Mouse (Mus musculus): ENCODE measurements around the gene Hyou1.
"Not testable (repeated sequence)": the region's sequence is repeated elsewhere in the genome, so short reads cannot be mapped to it uniquely, and the experiment has no call there.

Hyou1 gene

DNA sequence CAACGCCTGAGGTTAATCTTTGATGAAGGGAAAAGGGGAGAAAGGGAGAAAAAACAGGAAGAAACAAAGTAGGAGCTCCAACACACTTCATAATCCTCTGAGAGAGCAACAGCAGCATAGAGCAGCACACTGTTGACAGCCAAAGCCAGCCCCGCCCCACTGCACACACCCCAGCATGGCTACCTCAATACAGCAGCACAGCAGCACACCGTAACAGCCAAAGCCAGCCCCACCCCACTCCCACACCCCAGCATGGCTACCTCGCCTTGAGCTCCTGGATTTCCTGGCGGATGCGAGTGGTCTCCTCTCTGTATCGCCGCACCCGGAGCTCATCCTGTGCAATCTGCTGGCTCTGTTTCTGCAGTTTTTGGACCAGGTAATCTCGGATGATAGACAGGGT, 27.0 kb upstream of the Hyou1 start:
- no peak for DNase-seq

- DNase-seq: no peak
Observed at GRCm38 (mm10) chr9:44353142-44353541, 26.1 kb upstream of the Hyou1 start.

DNA sequence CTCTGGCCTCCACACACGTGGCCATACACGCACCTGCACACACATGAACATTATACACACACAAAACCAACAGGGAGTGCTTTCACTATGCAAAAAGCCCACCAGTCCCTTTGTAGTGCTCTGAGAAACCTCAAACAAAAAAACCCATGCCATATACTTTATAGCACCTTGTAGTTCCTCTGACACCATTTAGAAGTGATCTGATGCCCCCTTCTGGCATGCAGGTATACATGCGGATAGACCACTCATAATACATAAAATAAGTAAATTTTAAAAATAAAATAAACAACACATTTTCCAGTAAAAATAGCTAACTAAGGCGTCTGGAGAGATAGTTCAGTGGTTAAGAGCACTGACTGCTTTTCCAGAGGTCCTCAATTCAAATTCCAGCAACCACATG, 22.1 kb upstream of the Hyou1 start:
- DNase-seq: no peak

DNA sequence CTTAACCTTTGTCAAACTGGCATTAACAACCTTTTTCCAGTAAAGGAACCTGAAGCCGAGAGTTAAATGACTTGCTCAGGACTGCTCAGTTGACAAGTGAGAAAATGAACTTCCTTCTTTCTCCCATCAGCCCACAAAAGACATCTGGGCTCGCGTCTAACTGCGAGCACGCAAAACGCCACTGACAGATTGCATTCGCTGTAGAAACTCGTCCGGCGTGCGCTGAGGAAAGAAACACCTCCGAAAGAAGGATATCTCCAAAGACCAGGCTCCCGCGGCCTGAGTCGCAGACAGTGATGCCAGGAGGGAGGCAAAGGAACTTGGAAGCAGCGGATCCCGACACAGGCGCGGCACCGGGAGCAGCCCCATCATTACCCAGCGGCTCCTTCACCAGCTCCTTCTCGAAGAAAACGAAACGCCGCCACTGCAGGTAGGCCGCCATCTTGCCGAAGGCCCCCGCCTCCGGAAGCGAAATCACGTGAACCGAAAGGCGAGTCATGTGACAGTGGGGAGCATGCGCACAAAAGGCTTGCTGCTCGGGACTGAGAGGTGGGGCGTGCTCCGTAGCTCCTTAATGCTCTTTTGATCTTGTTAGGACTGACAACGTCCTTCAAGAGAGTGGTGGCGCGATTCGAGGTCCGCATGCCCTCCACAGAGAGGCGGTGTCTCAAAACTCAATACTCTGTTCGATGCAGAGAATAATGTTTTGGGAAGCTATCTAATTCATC, 17.9 kb upstream of the Hyou1 start, which contains the start of gene Vps11:
Gene Vps11, minus strand, starts transcription at position 481 of the 728 bp plus-strand sequence.
- peak; percentile 91 for DNase-seq

DNA sequence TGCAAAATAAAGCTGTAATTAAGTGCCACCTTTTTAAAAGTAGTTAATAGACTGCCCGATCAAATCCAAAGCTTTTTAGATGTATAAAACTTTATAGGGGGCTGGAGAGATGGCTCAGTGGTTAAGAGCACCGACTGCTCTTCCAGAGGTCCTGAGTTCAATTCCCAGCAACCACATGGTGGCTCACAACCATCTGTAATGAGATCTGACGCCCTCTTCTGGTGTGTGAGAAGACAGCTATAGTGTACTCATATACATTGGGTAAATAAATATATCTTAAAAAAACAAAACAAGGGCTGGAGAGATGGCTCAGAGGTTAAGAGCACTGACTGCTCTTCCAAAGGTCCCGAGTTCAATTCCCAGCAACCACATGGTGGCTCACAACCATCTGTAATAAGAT, 17.4 kb upstream of the Hyou1 start:
- DNase-seq: not testable (repeated sequence)

DNA sequence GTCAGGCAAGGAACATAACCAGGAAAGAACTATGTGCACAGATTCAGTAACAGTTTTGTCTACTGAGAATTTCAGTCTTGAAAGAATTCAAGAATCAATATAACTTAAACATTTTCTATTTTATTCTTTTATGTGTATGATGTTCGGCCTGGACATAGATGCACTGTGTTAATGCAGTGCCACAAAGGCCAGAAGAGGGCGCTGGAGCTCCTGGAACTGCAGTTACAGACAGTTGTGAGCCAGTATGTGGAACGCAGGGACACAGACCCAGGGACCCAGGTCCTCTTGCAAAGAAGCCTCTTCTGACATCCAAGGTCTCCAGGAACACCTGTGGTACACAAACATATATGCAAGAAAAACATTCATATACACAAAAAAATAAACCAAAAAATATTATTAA, 14.8 kb upstream of the Hyou1 start:
- DNase-seq: no peak

DNA sequence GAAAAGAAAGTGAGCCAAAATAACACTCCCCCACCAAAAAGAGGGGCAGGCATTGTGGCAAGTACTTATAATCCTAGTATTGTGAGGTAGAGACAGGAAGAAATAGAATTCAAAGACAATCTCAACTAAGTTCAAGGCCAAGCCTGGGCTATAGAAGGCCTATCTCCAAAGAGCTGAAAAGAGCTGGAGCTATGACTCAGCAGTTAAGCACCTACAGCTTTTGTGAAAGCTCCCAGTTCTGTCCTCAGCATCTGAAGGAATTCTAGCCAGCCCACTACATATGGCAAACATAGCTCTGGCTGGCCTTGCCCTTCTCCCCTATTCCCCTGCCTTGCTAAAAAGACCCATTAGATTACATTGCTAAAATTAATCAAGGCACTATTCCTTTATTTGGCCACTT, 5.9 kb upstream of the Hyou1 start:
- DNase-seq: no peak

- no peak for DNase-seq
Observed at GRCm38 (mm10) chr9:44376141-44376540, 3.1 kb upstream of the Hyou1 start.

DNA sequence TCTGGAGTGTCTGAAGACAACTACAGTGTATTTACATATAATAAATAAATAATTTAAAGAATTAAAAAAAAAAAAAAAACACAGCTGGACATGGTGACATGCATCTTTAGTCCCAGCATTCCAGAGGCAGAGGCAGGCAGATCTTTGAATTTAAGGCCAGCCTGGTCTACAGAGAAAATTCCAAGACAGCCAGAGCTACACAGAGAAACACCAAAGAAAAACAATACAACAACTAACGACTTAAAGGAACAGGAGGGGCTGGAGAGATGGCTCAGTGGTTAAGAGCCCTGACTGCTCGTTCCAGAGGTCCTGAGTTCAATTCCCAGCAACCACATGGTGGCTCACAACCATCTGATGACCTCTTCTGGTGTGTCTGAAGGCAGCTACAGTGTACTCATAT, 2.0 kb upstream of the Hyou1 start:
- DNase-seq: not testable (repeated sequence)

DNA sequence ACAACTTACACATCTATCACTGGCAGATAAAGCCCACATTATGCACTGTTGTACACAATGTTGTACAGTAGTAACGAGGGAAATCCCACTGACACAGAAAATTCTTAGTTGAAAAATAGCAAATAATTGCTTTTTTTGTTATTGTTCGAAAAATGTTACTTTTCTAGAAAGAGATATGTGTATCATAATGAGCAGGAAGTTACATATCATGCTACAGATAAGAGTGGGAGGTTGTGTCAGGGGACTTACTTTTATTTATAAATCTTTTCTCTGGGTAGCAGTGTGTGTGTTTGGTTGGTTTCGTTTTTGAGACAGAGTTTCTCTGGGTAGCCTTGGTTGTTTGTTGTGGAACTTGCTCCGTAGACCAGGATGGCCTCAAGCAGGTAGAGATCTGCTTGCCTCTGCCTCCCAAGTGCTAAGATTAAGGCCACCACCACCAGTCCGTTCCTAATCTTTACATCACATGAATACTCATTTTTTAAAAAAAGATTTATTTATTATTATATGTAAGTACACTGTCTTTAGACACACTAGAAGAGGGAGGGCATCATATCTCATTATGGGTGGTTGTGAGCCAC, 1.0 kb upstream of the Hyou1 start:
- no peak for DNase-seq

DNA sequence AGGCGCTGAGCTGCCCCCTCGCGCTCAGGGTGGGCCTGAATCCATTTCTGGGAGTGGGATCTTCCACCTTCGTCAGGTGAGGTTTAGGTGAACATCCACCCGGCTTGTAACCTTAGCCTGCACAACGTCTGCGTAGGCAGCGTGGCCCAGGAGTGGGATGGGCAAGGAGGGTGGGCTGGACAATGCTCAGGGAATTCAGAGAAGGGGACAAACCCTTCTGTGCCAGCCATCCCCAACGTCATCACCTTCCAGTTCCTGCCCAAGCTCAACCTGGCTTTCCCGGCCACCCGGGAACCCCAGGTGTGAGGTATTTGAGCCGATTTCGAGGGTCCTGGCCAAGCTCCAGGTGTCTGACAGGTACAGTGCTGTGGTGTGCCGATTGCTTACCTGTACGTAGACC, 572 bp downstream of the Hyou1 start:
- no peak for DNase-seq

- no peak for DNase-seq
Observed at GRCm38 (mm10) chr9:44384596-44384995, 5.3 kb downstream of the Hyou1 start.

GRCm38 (mm10) chr9:44387221-44387620, 7.9 kb downstream of the Hyou1 start:
- no peak for DNase-seq

GRCm38 (mm10) chr9:44389273-44389672, 10.0 kb downstream of the Hyou1 start:
- no peak for DNase-seq

- DNase-seq: peak; percentile 33
Observed at GRCm38 (mm10) chr9:44391466-44391865, 12.2 kb downstream of the Hyou1 start.

- DNase-seq: peak; percentile 93
Observed at GRCm38 (mm10) chr9:44396684-44397411, 17.6 kb downstream of the Hyou1 start, which contains the start of gene Slc37a4. Gene Slc37a4 (plus strand): TSS chr9:44396852.

DNA sequence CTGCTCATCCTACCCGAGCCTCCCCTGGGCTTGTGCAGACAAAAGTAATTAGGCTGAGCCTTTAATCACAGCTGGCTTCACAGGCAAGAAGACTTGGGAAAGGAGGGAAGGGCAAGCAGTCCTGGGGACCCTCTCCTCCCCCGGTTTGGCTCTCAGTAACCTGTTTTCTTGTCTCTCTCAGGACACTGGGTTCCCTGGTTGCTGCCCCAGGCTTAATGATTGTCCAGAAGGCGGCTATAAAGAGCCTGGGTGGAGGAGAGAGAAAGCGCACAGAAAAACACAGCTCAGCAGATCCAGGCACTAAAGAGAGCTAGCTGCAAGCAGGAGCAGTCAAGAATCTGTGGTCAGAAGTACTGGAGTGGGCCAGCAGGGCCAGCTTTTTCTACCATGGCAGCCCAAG, 18.8 kb downstream of the Hyou1 start:
- DNase-seq: no peak

DNA sequence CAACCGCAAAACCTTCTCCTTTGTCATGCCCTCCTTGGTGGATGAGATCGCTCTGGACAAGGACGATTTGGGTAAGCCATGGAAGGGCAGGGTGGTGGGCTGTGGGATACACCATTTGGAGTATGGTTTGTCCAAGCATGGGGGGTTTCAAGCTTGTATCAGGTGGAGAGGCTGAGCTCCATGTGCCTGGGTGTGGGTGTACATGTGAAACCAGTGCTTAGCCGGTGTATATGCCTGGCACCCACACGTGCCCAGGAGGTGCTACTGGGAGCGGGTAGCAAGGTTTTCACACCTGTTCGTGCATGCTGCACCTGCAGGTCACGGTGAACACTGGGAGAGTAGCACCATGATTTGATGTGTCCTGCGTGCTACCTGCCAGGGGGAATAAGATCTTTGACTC, 19.3 kb downstream of the Hyou1 start:
- no peak for DNase-seq

DNA sequence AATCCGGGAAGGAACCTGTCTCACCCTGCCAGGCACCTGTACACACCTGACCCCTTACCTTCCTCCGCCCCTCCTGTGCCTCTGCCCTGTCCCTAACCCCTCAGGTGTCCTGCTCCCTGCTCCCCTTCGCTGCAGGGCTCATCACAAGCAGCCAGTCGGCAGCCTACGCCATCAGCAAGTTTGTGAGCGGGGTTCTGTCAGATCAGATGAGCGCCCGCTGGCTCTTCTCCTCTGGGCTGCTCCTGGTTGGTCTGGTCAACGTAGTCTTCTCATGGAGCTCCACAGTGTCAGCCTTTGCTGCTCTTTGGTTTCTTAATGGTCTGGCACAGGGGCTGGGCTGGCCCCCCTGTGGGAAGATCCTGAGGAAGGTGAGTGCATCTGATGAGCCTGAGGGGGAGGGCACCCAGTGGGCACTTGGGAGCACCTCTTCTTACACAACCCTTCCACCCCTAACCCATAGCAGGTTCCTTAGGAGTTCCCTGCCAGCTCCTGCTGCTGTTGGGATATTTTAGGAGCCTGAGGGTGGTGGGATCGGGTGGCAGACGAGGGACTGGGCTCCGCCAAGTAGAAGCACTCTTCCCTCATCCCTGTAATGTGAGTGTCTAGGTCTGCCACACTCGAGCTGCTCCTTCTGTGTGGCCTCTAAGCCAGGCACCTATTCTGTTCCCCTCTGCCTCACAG, 20.0 kb downstream of the Hyou1 start:
- no peak for DNase-seq

- DNase-seq: no peak
Observed at GRCm38 (mm10) chr9:44399795-44400114, 20.5 kb downstream of the Hyou1 start.

- no peak for DNase-seq
Observed at GRCm38 (mm10) chr9:44401081-44401480, 21.8 kb downstream of the Hyou1 start.

GRCm38 (mm10) chr9:44405011-44405410, 25.7 kb downstream of the Hyou1 start:
- DNase-seq: no peak

DNA sequence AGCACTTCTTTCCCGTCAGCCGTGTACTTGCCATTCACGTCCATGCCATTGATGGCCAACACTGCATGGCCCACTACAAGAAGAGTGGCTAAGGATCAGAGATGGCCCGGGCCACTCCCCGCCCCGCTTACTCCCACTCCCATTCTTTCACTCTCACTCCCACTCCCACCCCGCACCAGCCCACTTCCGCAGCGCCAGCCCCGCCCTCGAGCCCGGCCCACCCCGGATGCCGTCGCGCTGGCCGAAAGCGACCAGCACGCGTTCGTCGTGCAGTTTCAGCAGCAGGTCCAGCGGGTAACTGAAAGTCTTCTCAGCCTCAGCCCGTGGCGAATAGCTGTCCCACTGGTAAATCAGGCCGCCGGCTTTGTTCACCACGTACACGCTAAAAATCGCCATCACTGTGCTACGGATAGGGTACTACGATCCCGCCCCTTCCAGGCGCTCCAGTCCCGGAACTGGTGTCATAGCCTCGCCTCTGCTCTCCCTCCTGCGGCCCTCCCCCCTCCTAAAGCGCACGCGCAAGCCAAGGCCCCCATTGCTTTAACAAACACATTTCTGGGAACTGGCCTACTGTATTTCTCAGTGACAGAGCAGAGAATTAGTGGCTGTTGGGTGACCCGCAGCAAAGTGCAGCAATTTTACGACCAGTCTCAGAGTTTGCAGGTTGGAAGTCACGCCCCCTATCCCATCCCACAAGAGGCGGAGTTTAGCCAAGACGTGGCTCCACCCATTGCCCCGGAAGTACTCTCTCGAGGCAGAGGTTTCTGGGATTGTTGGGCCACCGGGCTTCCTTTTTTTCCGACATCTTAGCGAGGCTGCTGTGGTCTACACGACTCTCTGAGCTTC, 27.8 kb downstream of the Hyou1 start, which contains the start of the genes Rps25 and Trappc4:
Gene Rps25, plus strand, starts transcription at position 234 of the 846 bp plus-strand sequence.
Gene Trappc4, minus strand, starts transcription at position 695 of the 846 bp plus-strand sequence.
- DNase-seq: peak; percentile 91

Data from right cerebral cortex, postnatal 25 days (tissue).